Mouse (Mus musculus) liver, embryonic 14.5 days (tissue): Measurements from ENCODE around the gene Kif26b. TPM values are rescaled to one million over a fixed set of nuclear protein-coding genes. Genes with fewer than 3 reads are reported as not detected.

Experiments
- ATAC-seq: fragments of 200-750 bp; cut with Nextera tagmentation; 2 replicates; pipeline ENCODE4 v1.8.0; 2017; ENCODE audit warnings: moderate number of reproducible peaks, mild to moderate bottlenecking, moderate library complexity; ENCODE audit not compliant: insufficient read depth
- DNase-seq, 3 experiments: peaks; one replicate each; pipeline ENCODE4 v3.0.0-alpha.2; 2012 to 2013; ENCODE audit warnings: low read depth in 3 of 3, low spot score in 3 of 3
- H3K27ac ChIP-seq: fragments of 300-500 bp; sonication (generic); 2 replicates; pipeline ENCODE4 v1.5.1; 2014; ENCODE audit warnings: moderate library complexity, mild to moderate bottlenecking, control low read depth, inconsistent platforms
- H3K27me3 ChIP-seq: fragments of 300-500 bp; sonication (generic); 2 replicates; pipeline ENCODE4 v1.6.1; 2014; ENCODE audit warnings: mild to moderate bottlenecking, low read length, moderate library complexity; ENCODE audit not compliant: control insufficient read depth, insufficient read depth
- H3K36me3 ChIP-seq: fragments of 300-500 bp; sonication (generic); replicated peaks from 2 replicates; pipeline ENCODE4 v1.6.1; 2014; ENCODE audit warnings: low read depth; ENCODE audit not compliant: control insufficient read depth, insufficient read depth
- H3K4me1 ChIP-seq, 2 experiments: fragments of 200-500 bp in 1 of 2; fragments of 300-500 bp in 1 of 2; sonication (generic) in 1 of 2; replicated peaks; 2 replicates each; pipeline ENCODE4 v1.6.1; 2012 to 2014; ENCODE audit warnings: antibody characterized with exemption in 1 of 2, inconsistent platforms in 1 of 2, low read length in 1 of 2; ENCODE audit not compliant: control insufficient read depth in 2 of 2, insufficient read depth in 2 of 2
- H3K4me2 ChIP-seq: fragments of 300-500 bp; sonication (generic); 2 replicates; pipeline ENCODE4 v1.6.1; 2014; ENCODE audit warnings: low read depth, mild to moderate bottlenecking, control low read depth, moderate library complexity
- H3K4me3 ChIP-seq, 2 experiments: fragments of 200-500 bp in 1 of 2; fragments of 300-500 bp in 1 of 2; sonication (generic) in 1 of 2; 2 replicates each; pipeline ENCODE4 v1.5.1; 2012 to 2014; ENCODE audit warnings: low read depth in 2 of 2, low read length in 2 of 2, mild to moderate bottlenecking in 2 of 2, control low read depth in 1 of 2, inconsistent platforms in 1 of 2, moderate library complexity in 1 of 2; ENCODE audit not compliant: insufficient read depth in 1 of 2
- H3K9ac ChIP-seq: fragments of 300-500 bp; sonication (generic); replicated peaks from 2 replicates; pipeline ENCODE4 v1.6.1; 2014; ENCODE audit warnings: mild to moderate bottlenecking, control low read depth, moderate library complexity
- H3K9me3 ChIP-seq: fragments of 300-500 bp; sonication (generic); 2 replicates; pipeline ENCODE4 v1.6.1; 2016; ENCODE audit warnings: low read length, mixed read lengths; ENCODE audit not compliant: control insufficient read depth
- CTCF ChIP-seq: IDR thresholded peaks from 2 replicates; pipeline ENCODE4 v1.5.1; 2016; ENCODE audit warnings: antibody characterized with exemption, low read depth, control low read depth
- EP300 ChIP-seq: IDR thresholded peaks from 2 replicates; pipeline ENCODE4 v1.6.1; 2016; ENCODE audit warnings: antibody characterized with exemption, low read depth
- WGBS: fragments of 180-500 bp; shearing (Covaris S2); extraction: QIAGEN DNeasy Blood & Tissue Kit; methylation state at CpG from one replicate; pipeline ENCODE4 v1.1.7; 2014; ENCODE audit not compliant: insufficient replicate concordance; 5-methylcytosine and 5-hydroxymethylcytosine counted together
- polyA plus RNA-seq, 2 experiments: library from polyadenylated mRNA; depleted of rRNA in 1 of 2; stranded (reverse) in 1 of 2; unstranded in 1 of 2; fragments of >200 nt; fragmentation: Nextera tagmentation in 1 of 2; extraction: Ambion mirVana in 1 of 2; gene quantifications; 2 replicates each; pipeline versions ENCODE4 v1.2.1 to v1.2.3; 2012 to 2014

Gene Kif26b
- polyA plus RNA-seq, 2 experiments = 0.01 to 0.07 TPM

DNA sequence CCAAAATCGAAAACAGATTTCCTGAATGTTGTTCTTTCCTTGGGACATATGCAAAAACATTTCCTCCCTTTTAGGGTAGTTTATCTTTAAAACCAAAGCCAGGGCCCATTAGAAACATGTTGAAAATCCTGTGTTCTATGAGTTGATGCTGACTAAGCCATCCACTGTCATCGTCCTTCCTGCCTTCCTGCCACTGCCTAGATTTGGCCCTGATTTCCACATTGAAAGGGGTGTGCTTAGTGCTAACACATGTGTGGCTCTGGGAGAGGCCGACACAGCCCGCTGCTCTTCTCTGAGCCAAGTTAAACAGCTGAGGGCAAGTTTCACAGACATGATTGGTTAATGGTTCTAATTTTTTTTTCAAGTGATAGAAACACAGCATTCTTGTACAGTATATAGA is 407.5 kb downstream of the Kif26b start:
- ATAC-seq (no peak), DNase-seq (no peak)
- H3K4me1 ChIP-seq = no peaks in the 10 kb centered on the region
- no peaks in the 10 kb centered on the region for H3K9me3 ChIP-seq
- WGBS = 50% methylated on average over 4 of the region's 4 CpGs
- H3K4me3 ChIP-seq = no peak overlapping the region
- H3K4me2 ChIP-seq = no peak overlapping the region
- no peak overlapping the region for H3K9ac ChIP-seq
- H3K27me3 ChIP-seq = no peaks in the 10 kb centered on the region
- H3K36me3 ChIP-seq = no peaks in the 10 kb centered on the region
- H3K27ac ChIP-seq = no peak overlapping the region
- TF ChIP-seq EP300 (no peak), CTCF (no peak)

DNA sequence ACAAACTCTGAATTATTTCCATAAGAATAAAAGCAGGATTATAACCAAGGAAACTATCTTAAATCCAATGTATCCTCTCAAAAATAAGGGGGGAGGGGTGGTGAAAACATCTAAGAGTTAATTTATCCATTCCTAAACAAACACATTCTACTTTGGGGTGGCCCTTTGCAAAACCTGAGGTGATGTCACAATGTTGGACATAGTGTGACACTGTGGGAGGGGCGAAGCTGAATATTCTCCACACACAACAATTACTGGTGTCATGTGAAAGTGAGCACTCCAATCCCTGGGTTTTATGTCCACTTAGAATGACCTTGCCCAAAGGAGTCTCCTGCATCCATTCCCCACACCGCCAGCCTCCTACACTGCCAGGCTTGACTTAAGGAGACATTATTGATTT is 408.1 kb downstream of the Kif26b start:
- no peak overlapping the region for H3K27ac ChIP-seq
- WGBS = 54% methylated on average over 2 of the region's 2 CpGs
- no peak overlapping the region for H3K4me2 ChIP-seq
- DNase-seq (no peak), ATAC-seq (no peak)
- TF ChIP-seq EP300 (no peak), CTCF (no peak)
- H3K4me3 ChIP-seq = no peak overlapping the region
- H3K9me3 ChIP-seq = no peaks in the 10 kb centered on the region
- H3K36me3 ChIP-seq = no peaks in the 10 kb centered on the region
- no peaks in the 10 kb centered on the region for H3K27me3 ChIP-seq
- H3K4me1 ChIP-seq = no peaks in the 10 kb centered on the region
- H3K9ac ChIP-seq = no peak overlapping the region

DNA sequence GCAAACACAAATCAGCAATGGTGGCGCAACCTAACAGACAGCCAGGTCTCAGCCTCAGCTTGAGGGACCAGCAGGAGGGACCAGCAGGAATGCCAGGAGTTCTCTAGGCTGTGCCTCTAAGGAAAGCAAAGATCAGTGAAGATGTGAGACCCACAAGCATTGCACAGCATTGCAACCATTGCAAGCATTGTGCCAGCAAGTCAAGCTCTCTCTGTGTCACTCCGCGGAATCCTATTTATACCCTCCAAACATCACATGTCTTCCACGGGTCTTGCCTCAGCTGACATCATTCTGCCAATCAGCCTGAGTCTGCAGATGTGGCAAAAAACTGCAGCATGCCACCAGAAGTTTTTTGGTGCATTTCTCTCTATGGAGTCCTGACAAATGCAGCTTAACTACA is 411.4 kb downstream of the Kif26b start:
- DNase-seq (no peak), ATAC-seq (no peak)
- Histone ChIP-seq H3K4me1 (no peaks in the 10 kb centered on the region), H3K36me3 (no peaks in the 10 kb centered on the region), H3K9me3 (no peaks in the 10 kb centered on the region), H3K4me2 (no peak overlapping the region), H3K27me3 (no peaks in the 10 kb centered on the region), H3K9ac (no peak overlapping the region), H3K27ac (no peak overlapping the region), H3K4me3 (no peak overlapping the region)
- WGBS = 78% methylated on average over 4 of the region's 4 CpGs
- TF ChIP-seq EP300 (no peak), CTCF (no peak)

- H3K9ac ChIP-seq = no peak overlapping the region
- no peak overlapping the region for H3K4me2 ChIP-seq
- H3K4me1 ChIP-seq = no peaks in the 10 kb centered on the region
- no peaks in the 10 kb centered on the region for H3K9me3 ChIP-seq
- no peak overlapping the region for H3K27ac ChIP-seq
- ATAC-seq (no peak), DNase-seq (no peak)
- H3K27me3 ChIP-seq = no peaks in the 10 kb centered on the region
- TF ChIP-seq CTCF (no peak), EP300 (no peak)
- H3K36me3 ChIP-seq = no peaks in the 10 kb centered on the region
- 55% methylated on average over 7 of the region's 7 CpGs for WGBS
- no peak overlapping the region for H3K4me3 ChIP-seq
Observed at GRCm38 (mm10) chr1:178942251-178942963, 413.5 kb downstream of the Kif26b start.

- no peak for DNase-seq
- 55% methylated on average over 12 of the region's 12 CpGs for WGBS
- Histone ChIP-seq H3K4me3 (no peak overlapping the region), H3K36me3 (no peaks in the 10 kb centered on the region), H3K9ac (no peak overlapping the region), H3K27me3 (no peaks in the 10 kb centered on the region), H3K27ac (no peak overlapping the region), H3K9me3 (no peaks in the 10 kb centered on the region), H3K4me2 (no peak overlapping the region), H3K4me1 (no peaks in the 10 kb centered on the region)
- no peak for TF ChIP-seq EP300
- TF ChIP-seq CTCF = no peak
- ATAC-seq = no peak
Observed at GRCm38 (mm10) chr1:178952910-178953309, 424.0 kb downstream of the Kif26b start.
